Mouse (Mus musculus): ENCODE results near the gene Ptprh.
"Not testable (repeated sequence)": the region's sequence is repeated elsewhere in the genome, so short reads cannot be mapped to it uniquely, and the experiment has no call there.

Ptprh gene

DNA sequence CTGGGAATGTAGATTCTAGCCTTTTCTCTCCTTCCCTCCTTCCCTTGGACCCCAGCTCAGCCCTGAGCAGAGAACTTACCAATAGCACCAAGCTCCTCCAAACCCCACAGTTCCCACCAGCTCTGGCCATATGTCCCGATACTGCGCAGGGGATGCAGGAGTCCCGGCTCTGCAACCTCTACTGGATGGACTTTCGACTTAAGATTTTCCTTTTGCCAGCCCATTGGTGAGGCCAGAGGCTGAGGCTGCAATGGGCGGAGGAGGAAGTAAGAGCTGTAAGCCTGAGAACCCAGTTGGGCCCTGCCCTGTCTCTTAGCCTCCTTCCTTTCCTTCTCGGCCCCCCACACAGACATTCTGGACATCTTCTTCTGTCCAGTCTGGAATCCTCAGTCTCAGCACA lies 872 bp downstream of the Ptprh start:
- no peak for DNase-seq (ENCODE audit: low spot score)

DNA sequence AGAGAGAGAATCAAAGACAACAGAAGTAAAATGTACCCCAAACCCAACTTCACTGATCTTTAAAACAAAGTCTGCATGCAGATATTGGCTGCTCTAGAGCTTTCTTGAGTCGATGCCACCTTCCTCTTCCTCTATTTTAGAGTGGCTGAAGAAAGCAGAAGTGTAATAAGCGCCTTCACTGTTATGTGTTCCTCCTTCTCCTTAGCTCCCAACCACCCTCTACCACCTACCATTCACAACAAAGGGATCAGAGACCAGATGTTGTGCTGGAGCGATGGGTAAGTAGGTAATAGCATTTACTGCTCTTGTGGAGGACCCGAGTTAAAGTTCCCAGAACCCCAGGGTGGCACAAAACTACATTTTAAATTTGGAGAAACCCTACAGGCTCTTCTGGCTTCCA lies 6.8 kb downstream of the Ptprh start:
- DNase-seq (ENCODE audit: low spot score): not testable (repeated sequence)

DNA sequence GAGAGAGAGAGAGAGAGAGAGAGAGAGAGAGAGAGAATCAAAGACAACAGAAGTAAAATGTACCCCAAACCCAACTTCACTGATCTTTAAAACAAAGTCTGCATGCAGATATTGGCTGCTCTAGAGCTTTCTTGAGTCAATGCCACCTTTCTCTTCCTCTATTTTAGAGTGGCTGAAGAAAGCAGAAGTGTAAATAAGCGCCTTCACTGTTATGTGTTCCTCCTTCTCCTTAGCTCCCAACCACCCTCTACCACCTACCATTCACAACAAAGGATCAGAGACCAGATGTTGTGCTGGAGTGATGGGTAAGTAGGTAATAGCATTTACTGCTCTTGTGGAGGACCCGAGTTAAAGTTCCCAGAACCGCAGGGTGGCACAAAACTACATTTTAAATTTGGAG lies 22.4 kb downstream of the Ptprh start:
- DNase-seq (ENCODE audit: low spot score): not testable (repeated sequence)

DNA sequence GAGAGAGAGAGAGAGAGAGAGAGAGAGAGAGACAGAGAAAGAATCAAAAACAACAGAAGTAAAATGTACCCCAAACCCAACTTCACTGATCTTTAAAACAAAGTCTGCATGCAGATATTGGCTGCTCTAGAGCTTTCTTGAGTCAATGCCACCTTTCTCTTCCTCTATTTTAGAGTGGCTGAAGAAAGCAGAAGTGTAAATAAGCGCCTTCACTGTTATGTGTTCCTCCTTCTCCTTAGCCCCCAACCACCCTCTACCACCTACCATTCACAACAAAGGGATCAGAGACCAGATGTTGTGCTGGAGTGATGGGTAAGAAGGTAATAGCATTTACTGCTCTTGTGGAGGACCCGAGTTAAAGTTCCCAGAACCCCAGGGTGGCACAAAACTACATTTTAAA lies 31.5 kb downstream of the Ptprh start:
- DNase-seq (ENCODE audit: low spot score): not testable (repeated sequence)

DNA sequence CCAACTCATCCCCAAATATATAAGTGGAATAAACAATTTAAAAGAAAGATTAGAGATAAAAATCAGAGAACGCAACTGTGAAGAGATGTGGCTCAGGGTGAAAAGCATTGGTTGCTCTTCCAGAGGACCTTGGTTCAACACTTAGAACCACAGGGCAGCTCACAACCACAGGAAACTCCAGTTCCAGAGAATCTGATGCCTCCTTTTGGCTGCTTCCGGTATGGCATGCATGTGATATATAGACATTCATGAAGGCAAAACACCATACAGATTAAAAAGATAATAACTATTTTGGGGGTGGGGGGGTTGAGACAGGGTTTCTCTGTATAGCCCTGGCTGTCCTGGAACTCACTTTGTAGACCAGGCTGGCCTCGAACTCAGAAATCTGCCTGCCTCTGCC lies 41.2 kb downstream of the Ptprh start:
- no peak for DNase-seq (ENCODE audit: low spot score)

DNA sequence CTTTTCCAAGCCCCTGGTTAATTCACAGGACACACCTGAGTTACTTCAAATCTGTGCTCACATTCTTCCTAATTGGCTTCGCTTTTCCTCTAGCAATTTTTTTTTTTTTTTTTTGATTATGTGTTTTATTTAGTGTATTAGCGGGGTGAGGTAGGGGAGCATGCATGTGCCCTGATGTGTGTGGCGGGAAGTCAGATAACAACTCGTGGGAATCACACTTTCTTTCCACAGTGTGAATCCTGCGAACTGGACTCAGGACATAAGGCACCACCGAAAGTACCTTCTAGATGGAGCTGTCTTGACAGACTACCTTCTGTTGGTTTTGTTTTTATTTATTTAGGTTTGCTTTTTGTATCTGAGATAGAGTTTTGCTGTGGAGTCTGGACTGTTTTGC lies 46.7 kb downstream of the Ptprh start:
- no peak for DNase-seq (ENCODE audit: low spot score)

DNA sequence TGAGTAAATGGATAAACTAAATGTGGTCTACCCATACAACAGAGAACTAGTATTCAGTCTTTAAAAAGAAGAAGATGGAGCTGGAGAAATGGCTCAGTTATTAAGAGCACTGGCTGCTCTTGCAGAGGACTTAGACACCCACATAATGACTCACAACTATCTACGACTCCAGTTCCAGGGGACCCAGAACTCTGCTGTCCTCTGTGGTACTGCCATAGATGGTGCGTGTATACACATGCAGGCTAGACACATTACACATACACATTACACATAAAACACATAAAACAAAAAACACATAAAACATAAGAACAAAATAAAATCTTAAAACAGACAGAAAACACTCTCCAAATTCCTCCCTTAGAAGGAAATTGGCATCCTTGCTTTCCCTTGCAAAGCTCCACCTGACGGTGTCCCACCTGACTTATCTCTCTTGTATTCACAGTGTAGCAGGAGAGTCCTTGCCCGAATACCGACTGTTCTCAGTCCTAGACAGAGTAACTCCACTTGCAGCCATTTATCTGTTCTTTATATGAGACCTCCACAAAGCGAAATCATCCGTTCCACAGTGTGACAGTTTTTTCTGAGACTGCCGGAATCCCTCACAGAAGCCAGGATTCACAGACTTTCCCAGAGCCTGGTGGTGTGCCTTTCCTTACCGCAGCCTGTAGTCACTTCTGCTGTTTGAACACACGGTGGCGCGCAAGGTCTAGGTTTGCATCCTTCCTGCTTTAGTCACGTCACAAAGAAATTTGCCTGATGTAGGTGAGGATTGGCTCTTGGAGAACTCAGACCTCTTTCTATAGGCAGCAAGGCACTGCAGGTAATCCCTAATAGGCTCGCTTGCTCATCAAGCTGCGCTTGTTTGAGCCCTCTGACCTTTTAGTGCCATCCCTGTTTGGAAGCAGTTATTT lies 47.3 kb downstream of the Ptprh start:
- DNase-seq (ENCODE audit: low spot score): peak; percentile 42

DNA sequence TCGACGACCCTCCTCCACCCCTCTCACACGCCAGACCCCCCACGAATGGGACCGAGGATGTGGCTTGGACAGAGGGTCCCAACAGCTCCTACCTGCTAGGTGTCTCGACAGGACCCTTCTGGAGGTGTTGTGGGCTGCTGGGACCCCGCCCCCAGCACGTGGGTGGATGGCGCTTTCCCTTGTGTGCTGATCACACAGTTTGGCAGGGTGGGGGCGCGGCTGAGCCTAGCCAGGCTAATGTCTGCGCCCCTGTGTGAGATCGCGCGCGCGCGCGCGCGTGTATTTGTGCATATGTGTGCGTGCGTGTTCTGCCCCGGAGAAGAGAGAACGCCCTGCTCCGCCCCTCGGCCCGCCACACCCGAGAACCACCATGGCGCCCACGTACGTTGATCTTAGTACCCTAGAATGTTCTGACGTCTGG lies 56.6 kb downstream of the Ptprh start, which contains the start of gene Syt5:
Syt5 (minus strand) TSS at position 321 of the 421 bp plus-strand sequence.
- no peak for DNase-seq (ENCODE audit: low spot score)

DNA sequence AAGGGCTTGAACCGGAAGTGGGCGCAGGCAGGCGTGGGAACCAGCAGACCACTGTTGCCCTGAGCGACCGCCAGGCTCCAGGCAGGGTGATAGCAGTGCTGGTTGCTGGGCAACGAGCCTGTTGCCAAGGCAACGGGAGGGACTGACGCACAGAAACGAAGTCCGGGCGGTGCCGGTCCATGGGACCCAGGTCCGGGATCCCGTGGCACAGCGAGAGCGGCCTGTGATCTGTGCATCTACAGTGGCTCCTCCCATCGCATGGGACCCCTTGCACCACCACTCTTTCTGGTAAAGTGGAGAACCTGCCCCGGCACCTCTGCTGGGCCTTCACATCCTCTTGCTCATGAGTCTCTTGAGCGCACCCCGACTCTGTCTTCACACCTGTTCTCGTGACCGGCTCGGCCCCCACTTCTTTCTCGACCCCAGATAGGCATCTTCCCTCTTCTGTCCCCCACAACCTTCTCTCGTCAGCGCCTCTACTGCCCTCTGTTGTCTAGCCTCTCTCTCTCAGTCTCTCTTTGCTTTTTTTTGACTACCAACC lies 57.2 kb downstream of the Ptprh start:
- peak; percentile 73 for DNase-seq (ENCODE audit: low spot score)

DNA sequence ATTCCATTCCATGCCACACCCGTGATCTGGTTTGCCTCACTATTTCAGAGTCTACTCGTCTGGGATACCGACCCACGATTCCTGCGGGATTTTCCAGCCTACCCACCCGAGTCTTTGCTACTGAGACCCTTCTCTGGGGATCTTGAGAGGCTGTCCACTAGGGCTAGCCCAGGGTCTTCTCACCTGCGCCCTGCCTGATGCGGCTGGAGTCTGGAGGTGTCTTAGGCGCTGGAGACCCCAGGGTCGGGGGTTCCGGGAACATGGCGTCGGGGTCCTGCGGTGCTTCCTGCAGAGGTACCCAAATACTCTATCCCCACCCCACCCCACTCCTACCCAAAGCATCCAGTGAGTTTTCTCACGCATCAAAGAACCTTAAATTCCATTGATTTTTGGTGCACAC lies 57.8 kb downstream of the Ptprh start:
- no peak for DNase-seq (ENCODE audit: low spot score)

DNA sequence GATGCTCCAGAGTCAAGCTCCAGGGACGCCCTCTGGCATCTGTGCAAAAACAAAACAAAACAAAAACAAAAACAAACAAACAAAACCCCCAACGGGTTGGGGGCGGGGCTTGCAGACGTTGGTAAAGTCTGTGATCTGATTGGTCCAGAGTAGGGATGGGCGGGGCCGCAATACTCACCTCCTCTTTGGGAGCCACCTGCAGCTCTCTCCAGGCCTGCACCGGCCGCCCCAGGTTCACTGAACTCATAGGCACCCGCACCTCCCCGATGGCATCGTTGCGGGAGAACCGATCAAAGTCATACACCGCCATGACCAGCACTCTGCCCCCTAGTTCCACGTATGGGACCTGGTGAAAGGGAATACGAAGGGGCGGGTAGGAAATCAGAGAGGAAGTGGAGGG lies 61.8 kb downstream of the Ptprh start:
- peak; percentile 38 for DNase-seq (ENCODE audit: low spot score)

DNA sequence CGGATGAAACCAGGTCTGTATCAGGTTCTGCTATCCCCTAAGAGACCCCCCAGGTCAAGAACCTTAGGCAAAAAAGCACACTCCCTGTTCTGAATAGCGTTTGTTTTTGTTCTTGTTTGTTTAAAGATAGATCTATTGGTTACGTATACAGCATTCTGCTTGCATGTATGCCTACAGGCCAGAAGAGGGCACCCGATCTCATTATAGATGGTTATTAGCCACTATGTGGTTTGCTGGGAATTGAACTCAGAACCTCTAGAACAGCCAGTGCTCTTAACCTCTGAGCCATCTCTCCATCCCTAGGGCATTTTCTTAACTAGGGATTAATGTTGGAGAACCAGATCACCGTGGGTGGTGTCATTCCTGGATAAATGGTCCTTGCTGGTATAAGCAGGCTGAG lies 62.5 kb downstream of the Ptprh start:
- DNase-seq (ENCODE audit: low spot score): no peak

DNA sequence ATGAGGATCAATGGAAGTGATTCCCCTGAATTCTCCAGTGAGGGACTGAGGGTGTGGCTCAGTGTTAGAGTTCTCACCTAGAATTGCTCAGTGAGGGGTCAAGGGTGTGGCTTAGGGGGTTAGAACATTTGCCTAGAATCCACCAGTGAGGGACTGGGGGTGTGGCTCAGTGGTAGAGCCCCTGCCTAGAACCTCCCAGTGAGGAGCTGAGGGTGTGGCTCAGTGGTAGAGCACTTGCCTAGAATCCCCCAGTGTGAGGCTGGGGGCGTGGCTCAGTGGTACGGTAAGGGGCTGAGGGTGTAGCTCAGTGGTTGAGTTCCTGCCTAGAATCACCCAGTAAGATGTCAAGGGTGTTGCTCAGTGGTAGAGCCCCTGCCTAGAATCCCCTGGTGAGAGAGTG lies 64.8 kb downstream of the Ptprh start:
- no peak for DNase-seq (ENCODE audit: low spot score)

DNA sequence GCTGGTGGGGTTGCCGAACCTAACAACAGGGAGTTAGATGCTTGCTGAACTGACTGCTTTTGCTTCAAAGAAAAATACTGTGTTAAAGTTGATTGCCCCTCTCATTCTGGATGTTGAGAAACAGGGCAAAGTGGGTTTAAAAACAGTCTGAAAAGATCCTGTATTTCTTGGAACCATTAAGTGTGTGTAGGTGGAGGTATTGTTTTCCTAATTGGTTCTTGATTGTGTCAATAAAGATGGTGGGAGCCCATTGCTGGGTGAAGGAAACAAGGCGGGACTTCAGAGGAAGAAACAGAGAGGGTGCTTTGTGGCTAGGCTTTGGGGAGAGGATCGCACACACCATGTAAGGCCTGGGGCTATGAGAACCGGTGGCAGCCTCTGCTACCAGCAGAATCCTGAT lies 66.7 kb downstream of the Ptprh start:
- no peak for DNase-seq (ENCODE audit: low spot score)

DNA sequence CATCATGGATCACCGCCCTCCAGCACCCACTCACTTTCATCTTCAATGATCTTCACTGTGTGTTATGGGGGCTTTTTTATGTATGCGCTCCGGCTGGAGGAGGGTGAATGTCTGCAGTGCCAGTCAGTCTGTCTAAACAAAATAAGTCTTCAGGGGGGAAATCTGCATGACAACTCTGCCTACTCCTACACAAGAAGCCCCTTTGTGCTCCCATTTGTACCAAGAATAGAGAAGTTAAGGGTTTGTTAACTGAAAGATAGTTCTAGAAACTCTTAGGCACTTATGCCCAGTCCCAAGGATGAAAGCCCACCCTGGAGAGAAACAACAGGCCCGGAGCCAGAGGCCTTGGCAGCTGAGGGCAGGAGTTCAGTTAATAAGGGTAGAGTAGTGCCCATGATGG lies 67.5 kb downstream of the Ptprh start:
- no peak for DNase-seq (ENCODE audit: low spot score)

DNA sequence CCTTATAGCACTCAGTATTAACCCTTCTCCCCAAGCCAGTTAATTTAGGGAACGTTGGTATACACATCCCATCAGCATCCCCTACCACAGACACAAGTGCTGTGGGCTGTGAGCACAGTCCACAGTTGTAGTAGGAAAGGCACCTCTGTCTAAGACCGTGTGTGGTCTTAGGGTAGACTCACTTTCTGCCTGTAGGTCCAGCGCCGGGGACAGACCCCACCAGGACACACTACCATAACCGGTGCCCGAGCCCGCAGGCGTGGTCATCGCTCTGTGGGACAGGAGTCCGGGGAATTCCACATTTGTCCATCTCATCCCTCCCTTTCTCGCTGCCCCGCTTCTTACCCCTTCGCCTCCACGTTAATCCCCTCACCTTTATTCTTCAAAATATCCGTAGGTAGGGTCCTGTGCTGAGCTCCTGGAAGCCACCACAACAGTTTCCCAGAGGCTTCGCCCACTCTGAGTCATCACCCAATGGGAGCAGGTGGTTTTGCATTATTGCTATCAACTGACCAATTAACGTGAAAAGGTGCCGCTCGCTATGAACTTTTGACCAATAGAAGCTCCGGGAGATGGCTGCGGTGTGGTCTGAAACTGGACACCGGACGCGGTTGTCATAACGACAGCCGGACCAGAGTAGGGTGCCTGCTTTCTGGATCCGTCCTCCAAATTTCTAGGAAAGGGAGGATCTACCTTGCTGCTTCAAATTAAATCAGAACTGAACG lies 71.7 kb downstream of the Ptprh start, which contains the start of gene Dnaaf3:
Dnaaf3 (minus strand) TSS at position 449 of the 725 bp plus-strand sequence.
- peak; percentile 83 for DNase-seq (ENCODE audit: low spot score)

DNA sequence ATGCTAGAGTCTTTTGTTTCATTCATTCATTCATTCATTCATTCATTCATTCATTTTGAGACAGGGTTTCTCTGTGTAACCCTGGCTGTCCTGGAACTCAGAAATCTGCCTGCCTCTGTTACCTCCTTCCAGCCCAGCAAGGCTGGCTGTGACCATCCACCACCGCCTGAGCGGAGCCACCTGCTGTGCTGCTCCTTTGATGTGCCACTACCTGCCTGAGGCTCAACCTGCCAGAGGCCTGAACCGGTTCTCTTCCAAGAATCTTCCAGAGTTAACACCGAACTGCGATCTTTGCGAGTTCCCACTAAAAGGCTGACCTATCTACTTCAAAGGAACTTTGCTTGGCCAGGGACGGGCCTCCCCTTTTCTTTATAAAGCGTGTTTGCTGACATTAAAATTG lies 73.7 kb downstream of the Ptprh start:
- DNase-seq (ENCODE audit: low spot score): not testable (repeated sequence)

DNA sequence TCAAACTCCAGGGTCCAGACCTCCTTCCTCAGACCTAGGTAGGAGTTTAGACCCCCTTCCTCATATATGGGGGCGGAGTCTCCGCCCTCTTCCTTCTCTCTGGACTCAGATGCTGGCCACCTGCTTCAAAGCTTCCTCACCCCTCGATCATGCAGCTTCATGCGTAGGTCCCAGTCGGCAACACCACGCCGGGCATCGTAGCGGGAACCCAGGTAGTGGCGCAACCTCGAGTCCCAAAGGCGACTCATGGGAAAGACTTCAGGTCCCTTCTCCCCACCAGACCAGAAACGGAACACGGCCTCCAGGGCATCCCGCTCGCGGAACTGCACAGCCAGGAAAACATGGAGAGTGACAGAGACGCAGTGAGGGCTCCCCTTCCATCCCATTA lies 76.5 kb downstream of the Ptprh start:
- peak; percentile 3 for DNase-seq (ENCODE audit: low spot score)

DNA sequence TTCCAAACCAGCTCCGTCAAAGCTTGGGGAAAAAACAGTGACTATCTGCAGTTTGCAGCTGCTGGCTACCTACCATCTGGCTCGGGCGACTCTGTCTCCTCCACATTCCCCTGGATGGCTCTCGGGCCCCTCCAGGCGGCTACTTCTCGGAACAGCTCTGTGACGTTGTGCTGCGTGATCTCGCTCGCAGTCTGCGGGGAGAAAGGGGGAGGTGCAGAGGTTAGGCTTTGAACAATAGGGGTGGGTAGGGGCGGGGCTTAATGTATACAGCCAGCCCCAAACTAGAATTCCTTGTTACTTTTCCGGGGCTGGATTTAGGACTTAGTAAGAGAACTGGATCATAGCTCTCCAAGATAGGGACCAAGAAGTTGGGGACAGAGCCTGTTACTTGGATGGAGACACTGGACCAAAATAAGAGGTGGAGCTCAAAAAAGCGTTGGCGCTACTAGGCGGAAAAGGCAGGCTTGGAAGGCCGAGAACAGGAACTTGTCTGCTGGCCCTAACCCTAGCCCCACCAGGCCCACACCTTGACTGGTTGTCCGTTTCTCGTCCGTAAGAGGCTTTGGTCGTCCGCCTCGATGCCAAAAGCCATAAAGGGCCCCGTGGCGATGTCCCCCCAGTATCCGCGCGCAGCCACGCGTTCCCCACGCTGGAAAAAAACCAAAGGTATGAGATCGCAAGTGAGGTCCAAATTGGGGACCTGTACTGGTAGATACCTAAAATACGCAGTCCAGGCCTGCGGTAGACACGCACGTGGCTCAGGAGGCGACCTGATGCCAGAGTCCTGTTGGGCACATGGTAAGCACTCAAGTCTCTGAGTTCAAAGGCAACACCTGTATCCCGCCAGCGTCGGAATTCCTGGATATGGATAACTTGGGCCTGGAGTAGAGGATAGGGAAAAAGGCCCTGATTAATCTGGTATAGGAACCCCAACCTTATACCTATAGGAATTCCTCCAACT lies 77.2 kb downstream of the Ptprh start:
- peak; percentile 67 for DNase-seq (ENCODE audit: low spot score)

DNA sequence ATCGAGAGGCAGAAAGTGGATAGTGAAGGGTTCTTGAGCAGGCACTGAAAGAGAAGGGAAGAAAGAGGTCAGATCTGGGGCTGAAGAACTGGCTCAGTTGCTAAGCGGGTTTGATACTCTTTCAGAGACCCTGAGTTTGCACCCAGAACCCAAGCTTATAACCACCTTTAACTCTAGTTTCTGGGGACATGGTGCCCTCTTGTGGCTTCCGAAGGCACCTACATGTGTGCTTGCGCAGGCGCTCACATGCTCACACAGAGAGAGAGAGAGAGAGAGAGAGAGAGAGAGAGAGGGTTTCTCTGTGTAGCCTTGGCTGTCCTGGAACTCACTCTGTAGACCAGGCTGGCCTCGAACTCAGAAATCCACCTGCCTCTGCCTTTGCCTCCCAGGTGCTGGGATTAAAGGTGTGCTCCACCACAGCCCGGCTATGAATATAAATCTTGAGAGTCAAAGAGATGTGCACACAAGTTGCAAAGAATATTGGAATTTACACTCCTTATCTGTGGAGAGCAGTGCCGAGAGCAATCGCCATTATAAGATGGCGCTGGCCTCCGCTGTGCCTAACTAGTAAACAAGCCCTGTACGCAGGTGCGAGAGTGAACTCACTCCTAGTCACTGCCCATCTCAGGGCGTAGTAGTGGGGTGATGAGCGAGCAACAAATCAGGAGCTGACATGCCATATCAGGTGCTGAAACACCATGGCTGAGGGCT lies 79.5 kb downstream of the Ptprh start, which contains the start of gene Tnni3:
Tnni3 (minus strand) TSS at position 18 of the 711 bp plus-strand sequence.
- DNase-seq (ENCODE audit: low spot score): peak; percentile 22

Measured in testis, postnatal 14 days (tissue).